Mouse (Mus musculus) limb, embryonic 12.5 days (tissue): ENCODE measurements at regions not wholly inside any gene's neighbourhood (a gene's known extent, or its start where the extent isn't known, plus 50 kb on each side); places are given as distances from the start of the nearest gene placed in this dataset.

Source experiments
- ATAC-seq: fragments of 200-750 bp; cut with Nextera tagmentation; 2 replicates; pipeline ENCODE4 v1.8.0; 2017; ENCODE audit warnings: low read depth, moderate TSS enrichment; ENCODE audit not compliant: insufficient number of reproducible peaks, insufficient read depth, low FRiP score, low TSS enrichment
- H3K27ac ChIP-seq: fragments of 300-500 bp; sonication (generic); 2 replicates; pipeline ENCODE4 v1.5.1; 2016; ENCODE audit warnings: mild to moderate bottlenecking, moderate library complexity
- H3K27me3 ChIP-seq: fragments of 300-500 bp; sonication (generic); 2 replicates; pipeline ENCODE4 v1.6.1; 2016; ENCODE audit warnings: mild to moderate bottlenecking, moderate library complexity
- H3K36me3 ChIP-seq: fragments of 300-500 bp; sonication (generic); 2 replicates; pipeline ENCODE4 v1.6.1; 2016; ENCODE audit warnings: mild to moderate bottlenecking, moderate library complexity
- H3K4me1 ChIP-seq: fragments of 300-500 bp; sonication (generic); replicated peaks from 2 replicates; pipeline ENCODE4 v1.6.1; 2016
- H3K4me2 ChIP-seq: fragments of 300-500 bp; sonication (generic); 2 replicates; pipeline ENCODE4 v1.6.1; 2016; ENCODE audit warnings: mild to moderate bottlenecking, moderate library complexity
- H3K4me3 ChIP-seq: fragments of 300-500 bp; sonication (generic); replicated peaks from 2 replicates; pipeline ENCODE4 v1.5.1; 2016; ENCODE audit warnings: mild to moderate bottlenecking
- H3K9ac ChIP-seq: fragments of 300-500 bp; sonication (generic); replicated peaks from 2 replicates; pipeline ENCODE4 v1.6.1; 2016; ENCODE audit warnings: mild to moderate bottlenecking, moderate library complexity
- H3K9me3 ChIP-seq: fragments of 300-500 bp; sonication (generic); 2 replicates; pipeline ENCODE4 v1.6.1; 2016; ENCODE audit warnings: mild to moderate bottlenecking, moderate library complexity
- WGBS: fragments of 180-500 bp; shearing (Covaris S2); methylation state at CpG from one replicate; pipeline ENCODE4 v1.1.7; 2016; 5-methylcytosine and 5-hydroxymethylcytosine counted together

- Histone ChIP-seq H3K4me2 (no peak overlapping the region), H3K4me3 (no peak overlapping the region), H3K27me3 (no peaks in the 10 kb centered on the region), H3K9ac (no peak overlapping the region), H3K27ac (no peak overlapping the region), H3K4me1 (peaks cover 21% of the 10 kb centered on the region), H3K36me3 (no peaks in the 10 kb centered on the region), H3K9me3 (no peaks in the 10 kb centered on the region)
- ATAC-seq = no peak
- WGBS = 75% methylated on average over 2 of the region's 2 CpGs
Measured at GRCm38 (mm10) chr11:45446512-45446911, 405.3 kb upstream of the Clint1 start.

GRCm38 (mm10) chr11:45454234-45454633, 397.6 kb upstream of the Clint1 start:
- Histone ChIP-seq H3K4me2 (no peak overlapping the region), H3K27me3 (peaks cover 9% of the 10 kb centered on the region; the same call in 1 of the 2 replicates), H3K9me3 (no peaks in the 10 kb centered on the region), H3K36me3 (no peaks in the 10 kb centered on the region), H3K9ac (no peak overlapping the region), H3K4me3 (no peak overlapping the region), H3K27ac (no peak overlapping the region), H3K4me1 (peaks cover 27% of the 10 kb centered on the region)
- WGBS = 91% methylated on average over 5 of the region's 5 CpGs
- no peak for ATAC-seq

DNA sequence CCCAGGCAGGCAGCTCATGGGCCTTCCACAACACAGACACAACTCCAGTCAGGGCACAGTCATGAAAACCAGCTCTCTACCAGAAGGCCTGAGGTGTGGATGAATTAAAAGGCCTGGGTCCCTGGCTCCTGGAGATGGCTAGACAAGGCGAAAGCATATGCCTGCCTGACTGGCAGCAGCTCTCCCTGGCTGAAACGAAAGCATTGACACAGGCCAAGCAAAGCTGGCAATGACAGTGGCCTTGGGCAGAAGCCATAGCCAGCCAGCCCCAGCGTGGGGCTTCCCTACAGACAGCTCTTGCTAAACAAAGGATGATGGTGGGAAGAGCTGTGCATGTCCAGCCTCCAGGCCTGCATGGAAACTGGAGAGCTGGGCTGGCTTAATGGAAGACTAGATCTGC, 396.9 kb upstream of the Clint1 start:
- ATAC-seq = no peak
- 83% methylated on average over 3 of the region's 3 CpGs for WGBS
- Histone ChIP-seq H3K36me3 (no peaks in the 10 kb centered on the region), H3K27ac (no peak overlapping the region), H3K9ac (no peak overlapping the region), H3K9me3 (no peaks in the 10 kb centered on the region), H3K4me2 (no peak overlapping the region), H3K4me3 (no peak overlapping the region), H3K4me1 (peaks cover 27% of the 10 kb centered on the region), H3K27me3 (peaks cover 13% of the 10 kb centered on the region; the same call in 1 of the 2 replicates)

- Histone ChIP-seq H3K27ac (no peak overlapping the region; the same call in 1 of the 2 replicates), H3K9ac (no peak overlapping the region), H3K27me3 (peaks cover 13% of the 10 kb centered on the region; the same call in 1 of the 2 replicates), H3K4me1 (peaks cover 27% of the 10 kb centered on the region), H3K36me3 (no peaks in the 10 kb centered on the region), H3K9me3 (no peaks in the 10 kb centered on the region), H3K4me2 (no peak overlapping the region), H3K4me3 (no peak overlapping the region)
- ATAC-seq = peak; percentile 59; the same call in 1 of the 2 replicates
- WGBS = 3% methylated on average over 3 of the region's 3 CpGs
Measured at GRCm38 (mm10) chr11:45456724-45457123, 395.1 kb upstream of the Clint1 start.

DNA sequence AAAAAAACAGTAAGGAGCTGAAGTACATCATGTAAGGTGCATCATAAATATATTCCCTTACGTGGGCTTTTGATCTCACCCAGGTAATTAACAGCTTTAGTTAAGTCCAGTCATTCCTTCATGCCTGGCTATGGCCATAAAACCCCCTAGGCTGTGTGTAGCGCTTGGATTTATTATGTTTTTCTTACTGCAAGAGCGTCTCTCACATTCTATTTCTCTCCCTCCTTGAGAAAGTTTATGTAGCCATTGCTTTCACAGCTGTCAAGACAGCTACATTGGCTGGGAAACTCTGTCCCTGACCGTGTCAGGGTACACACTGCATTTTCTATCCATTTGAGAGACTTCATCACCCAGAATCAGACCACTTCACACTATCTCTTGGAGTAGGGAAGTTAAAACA, 394.3 kb upstream of the Clint1 start:
- H3K36me3 ChIP-seq = no peaks in the 10 kb centered on the region
- H3K4me2 ChIP-seq = no peak overlapping the region
- H3K9ac ChIP-seq = no peak overlapping the region
- ATAC-seq = no peak
- no peaks in the 10 kb centered on the region for H3K9me3 ChIP-seq
- no peak overlapping the region for H3K27ac ChIP-seq
- no peak overlapping the region for H3K4me3 ChIP-seq
- WGBS = 10% methylated on average over 4 of the region's 4 CpGs
- H3K4me1 ChIP-seq = peaks cover 27% of the 10 kb centered on the region
- H3K27me3 ChIP-seq = peaks cover 13% of the 10 kb centered on the region; the same call in 1 of the 2 replicates

DNA sequence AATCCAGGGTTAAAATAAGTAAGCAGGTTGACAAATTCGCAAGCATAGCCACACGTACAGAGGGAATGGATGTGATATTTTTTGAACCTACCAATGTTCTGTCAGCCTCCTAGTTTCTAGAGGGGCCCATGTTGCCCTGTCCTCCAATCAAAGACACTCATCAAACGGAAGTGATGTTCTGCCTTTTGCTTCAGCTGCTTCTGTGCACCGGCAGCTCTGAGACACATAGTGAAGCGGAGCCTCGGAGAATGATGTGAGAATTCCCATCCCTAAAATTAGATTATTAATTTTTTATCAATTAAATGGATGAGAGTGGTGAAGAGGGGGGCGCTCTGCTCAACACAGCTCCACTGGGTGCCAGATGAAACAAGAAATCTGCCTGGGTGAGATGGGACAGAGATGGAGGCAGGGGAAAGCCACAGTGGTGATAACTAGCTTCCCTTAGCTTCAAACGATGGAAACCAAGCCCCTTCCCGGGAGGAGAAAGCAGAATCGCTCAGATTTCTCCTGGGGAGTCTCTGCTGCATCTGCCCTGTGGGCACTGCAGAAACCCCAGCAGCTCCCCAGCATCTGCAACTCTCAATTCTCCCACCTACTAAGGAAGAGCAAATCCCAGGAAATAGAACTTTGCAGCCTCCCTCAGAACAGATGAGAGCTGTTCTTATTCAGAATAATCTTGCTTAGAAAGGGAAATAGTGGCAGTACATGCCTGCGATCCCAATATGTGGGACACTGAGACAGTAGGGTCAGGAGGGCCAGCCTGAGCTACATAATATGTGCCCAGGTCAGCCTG, 391.7 kb upstream of the Clint1 start:
- no peaks in the 10 kb centered on the region for H3K9me3 ChIP-seq
- WGBS = 84% methylated on average over 11 of the region's 11 CpGs
- H3K4me3 ChIP-seq = no peak overlapping the region
- H3K9ac ChIP-seq = no peak overlapping the region
- H3K36me3 ChIP-seq = no peaks in the 10 kb centered on the region
- H3K4me1 ChIP-seq = peaks cover 21% of the 10 kb centered on the region
- no peak overlapping the region for H3K4me2 ChIP-seq
- peaks cover 7% of the 10 kb centered on the region; the same call in 1 of the 2 replicates for H3K27me3 ChIP-seq
- no peak overlapping the region for H3K27ac ChIP-seq
- ATAC-seq = no peak

GRCm38 (mm10) chr11:45464501-45464900, 387.4 kb upstream of the Clint1 start:
- Histone ChIP-seq H3K27me3 (0 out of 2 replicates have a peak, but pooled peaks cover 4% of the 10 kb centered on the region), H3K9me3 (no peaks in the 10 kb centered on the region), H3K4me1 (0 out of 2 replicates have a peak, but pooled peaks cover 4% of the 10 kb centered on the region), H3K36me3 (no peaks in the 10 kb centered on the region), H3K4me2 (no peak overlapping the region), H3K27ac (no peak overlapping the region), H3K4me3 (no peak overlapping the region), H3K9ac (no peak overlapping the region)
- ATAC-seq = no peak
- 69% methylated on average over 4 of the region's 4 CpGs for WGBS

DNA sequence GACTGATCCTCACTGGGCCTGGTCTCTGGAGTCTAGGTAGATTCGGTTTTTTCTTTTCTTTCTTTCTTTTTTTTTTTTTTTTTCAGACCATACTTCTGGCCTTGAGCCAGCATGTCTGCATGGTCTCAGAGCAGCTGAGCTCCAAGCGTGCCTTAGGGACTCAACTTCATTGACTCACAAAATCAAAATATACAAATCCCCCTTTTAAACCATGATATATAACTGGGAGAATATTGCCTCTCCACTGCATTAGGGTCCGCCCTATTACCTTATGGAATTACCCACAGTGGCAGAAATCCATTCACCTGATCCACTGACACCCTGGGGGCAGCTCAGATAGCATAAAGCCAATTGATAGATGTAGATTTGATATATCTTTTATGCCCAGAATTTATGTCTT, 385.5 kb upstream of the Clint1 start:
- no peaks in the 10 kb centered on the region for H3K36me3 ChIP-seq
- H3K27me3 ChIP-seq = no peaks in the 10 kb centered on the region
- H3K4me2 ChIP-seq = no peak overlapping the region
- ATAC-seq = no peak
- 0 out of 2 replicates have a peak, but pooled peaks cover 4% of the 10 kb centered on the region for H3K4me1 ChIP-seq
- H3K9ac ChIP-seq = no peak overlapping the region
- no peak overlapping the region for H3K27ac ChIP-seq
- no peak overlapping the region for H3K4me3 ChIP-seq
- no peaks in the 10 kb centered on the region for H3K9me3 ChIP-seq
- WGBS = 64% methylated on average over 3 of the region's 3 CpGs

- no peak overlapping the region for H3K4me3 ChIP-seq
- no peak overlapping the region for H3K9ac ChIP-seq
- no peak overlapping the region for H3K27ac ChIP-seq
- no peaks in the 10 kb centered on the region for H3K36me3 ChIP-seq
- no peak overlapping the region for H3K4me2 ChIP-seq
- H3K27me3 ChIP-seq = peaks cover 3% of the 10 kb centered on the region; the same call in 1 of the 2 replicates
- ATAC-seq = no peak
- WGBS = 38% methylated on average over 5 of the region's 5 CpGs
- no peaks in the 10 kb centered on the region for H3K9me3 ChIP-seq
- peaks cover 7% of the 10 kb centered on the region for H3K4me1 ChIP-seq
Measured at GRCm38 (mm10) chr11:45472171-45472570, 379.7 kb upstream of the Clint1 start.

- peaks cover 7% of the 10 kb centered on the region for H3K4me1 ChIP-seq
Measured at GRCm38 (mm10) chr11:45476917-45477316, 374.9 kb upstream of the Clint1 start.

GRCm38 (mm10) chr11:45485950-45486349, 365.9 kb upstream of the Clint1 start:
- peak overlapping the region; percentile 60 for H3K27ac ChIP-seq
- no peaks in the 10 kb centered on the region for H3K36me3 ChIP-seq
- no peaks in the 10 kb centered on the region for H3K9me3 ChIP-seq
- no peak overlapping the region for H3K4me3 ChIP-seq
- H3K4me1 ChIP-seq = peaks cover 41% of the 10 kb centered on the region
- WGBS = 16% methylated on average over 4 of the region's 4 CpGs
- peak; percentile 82; the same call in 1 of the 2 replicates for ATAC-seq
- no peaks in the 10 kb centered on the region for H3K27me3 ChIP-seq
- H3K9ac ChIP-seq = no peak overlapping the region
- H3K4me2 ChIP-seq = no peak overlapping the region

More at GRCm38 (mm10) chr11:45476917-45477316, 374.9 kb upstream of the Clint1 start:
- H3K27me3 ChIP-seq = peaks cover 3% of the 10 kb centered on the region; the same call in 1 of the 2 replicates
- ATAC-seq = no peak
- no peak overlapping the region for H3K9ac ChIP-seq
- no peak overlapping the region for H3K4me3 ChIP-seq
- 74% methylated on average over 4 of the region's 4 CpGs for WGBS
- H3K9me3 ChIP-seq = no peaks in the 10 kb centered on the region
- H3K27ac ChIP-seq = no peak overlapping the region
- H3K4me2 ChIP-seq = no peak overlapping the region
- H3K36me3 ChIP-seq = no peaks in the 10 kb centered on the region
